Mouse (Mus musculus) hindbrain, embryonic 16.5 days (tissue): ENCODE data around the gene Atp1a2. TPM values are rescaled to one million over a fixed set of nuclear protein-coding genes. Genes with fewer than 3 reads are reported as not detected.

Experiments
- ATAC-seq: fragments of 200-750 bp; cut with Nextera tagmentation; 2 replicates; pipeline ENCODE4 v1.8.0; 2017; ENCODE audit warnings: moderate TSS enrichment, moderate library complexity
- H3K27ac ChIP-seq: fragments of 300-500 bp; sonication (generic); 2 replicates; pipeline ENCODE4 v1.5.1; 2014; ENCODE audit warnings: low read depth, mild to moderate bottlenecking, control low read depth, low read length, moderate library complexity
- H3K27me3 ChIP-seq: fragments of 300-500 bp; sonication (generic); replicated peaks from 2 replicates; pipeline ENCODE4 v1.6.1; 2014; ENCODE audit warnings: low read length; ENCODE audit not compliant: control insufficient read depth, insufficient read depth
- H3K36me3 ChIP-seq: fragments of 300-500 bp; sonication (generic); 2 replicates; pipeline ENCODE4 v1.6.1; 2014; ENCODE audit warnings: mild to moderate bottlenecking, low read length, moderate library complexity, mixed read lengths; ENCODE audit not compliant: control insufficient read depth, insufficient read depth
- H3K4me1 ChIP-seq: fragments of 300-500 bp; sonication (generic); 2 replicates; pipeline ENCODE4 v1.6.1; 2014; ENCODE audit warnings: low read depth, low read length; ENCODE audit not compliant: control insufficient read depth, insufficient read depth
- H3K4me2 ChIP-seq: fragments of 300-500 bp; sonication (generic); 2 replicates; pipeline ENCODE4 v1.6.1; 2014; ENCODE audit warnings: mild to moderate bottlenecking, low read length, control low read depth, moderate library complexity
- H3K4me3 ChIP-seq: fragments of 300-500 bp; sonication (generic); 2 replicates; pipeline ENCODE4 v1.5.1; 2014; ENCODE audit warnings: mild to moderate bottlenecking, low read length, control low read depth, moderate library complexity
- H3K9ac ChIP-seq: fragments of 300-500 bp; sonication (generic); 2 replicates; pipeline ENCODE4 v1.6.1; 2014; ENCODE audit warnings: low read depth, mild to moderate bottlenecking, control low read depth, low read length, moderate library complexity
- H3K9me3 ChIP-seq: fragments of 300-500 bp; sonication (generic); 2 replicates; pipeline ENCODE4 v1.6.1; 2014; ENCODE audit warnings: mild to moderate bottlenecking, low read length, moderate library complexity; ENCODE audit not compliant: control insufficient read depth
- WGBS: fragments of 180-500 bp; shearing (Covaris S2); extraction: QIAGEN DNeasy Blood & Tissue Kit; methylation state at CpG from one replicate; pipeline ENCODE4 v1.1.7; 2014; 5-methylcytosine and 5-hydroxymethylcytosine counted together
- polyA plus RNA-seq: library from polyadenylated mRNA; unstranded; fragments of >200 nt; fragmentation: Nextera tagmentation; extraction: Ambion mirVana; gene quantifications from 2 replicates; pipeline ENCODE4 v1.2.1, GENCODE M21; 2015

Atp1a2 gene
- polyA plus RNA-seq, 1 experiment from 2014 or later: 102 TPM

DNA sequence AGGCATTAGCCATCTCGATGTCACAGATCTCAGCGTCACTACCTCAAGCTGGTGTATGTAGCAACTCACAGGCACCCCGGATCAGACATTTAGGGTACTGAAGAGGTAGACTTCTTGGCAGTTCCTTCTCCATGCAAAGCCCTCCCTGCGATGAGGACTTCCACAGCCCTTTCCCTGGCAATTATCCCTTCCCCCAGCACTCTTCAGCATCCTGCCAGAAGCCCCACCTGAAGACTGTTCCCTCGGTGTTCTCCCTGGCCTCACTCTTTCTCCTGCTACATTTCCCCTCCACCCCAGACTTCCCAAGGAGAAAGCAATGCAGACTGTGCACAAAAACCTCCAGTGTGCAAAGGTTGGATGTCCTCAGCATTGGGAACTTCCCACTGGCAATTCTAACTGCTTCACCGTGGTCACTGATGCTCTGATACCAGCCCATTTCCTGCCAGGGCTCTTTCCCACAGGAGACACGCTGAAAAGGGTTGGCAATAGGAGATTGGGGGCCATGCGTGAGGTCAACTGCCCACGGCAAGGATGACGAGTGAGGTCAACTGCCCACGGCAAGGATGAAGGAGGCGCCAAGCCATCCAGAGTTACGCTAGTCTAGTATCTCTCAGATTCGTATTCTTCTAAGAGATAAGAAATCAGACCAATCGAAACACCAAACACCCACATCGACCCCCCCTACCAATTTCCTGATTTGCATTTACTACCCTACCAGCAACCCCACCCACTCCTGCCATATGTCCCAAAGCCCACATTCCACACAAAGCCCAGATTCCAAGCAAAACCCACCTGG lies 29.5 kb upstream of the Atp1a2 start:
- H3K36me3 ChIP-seq: no peaks in the 10 kb centered on the region
- 91% methylated on average over 16 of the region's 16 CpGs for WGBS
- no peak overlapping the region for H3K9ac ChIP-seq

DNA sequence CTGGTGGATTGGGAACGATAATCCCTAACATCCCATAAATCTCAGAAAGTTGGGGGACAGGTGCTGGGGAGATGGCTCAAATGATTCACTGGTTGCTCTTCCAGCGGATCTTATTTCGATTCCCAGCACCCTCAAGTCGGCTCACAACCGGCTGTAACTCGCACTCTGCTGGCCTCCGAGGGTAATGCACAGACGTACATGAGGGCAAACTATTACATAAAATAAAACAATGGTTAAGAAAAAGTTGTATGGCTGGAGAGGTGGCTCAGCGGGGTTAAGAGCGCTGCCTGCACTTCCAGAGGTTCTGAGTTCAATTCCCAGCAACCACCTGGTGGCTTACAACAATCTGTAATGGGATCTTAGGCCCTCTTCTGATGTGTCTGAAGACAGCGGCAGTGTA lies 28.8 kb upstream of the Atp1a2 start:
- H3K4me1 ChIP-seq: peaks cover 20% of the 10 kb centered on the region
- no peaks in the 10 kb centered on the region for H3K9me3 ChIP-seq
- H3K4me3 ChIP-seq: peak overlapping the region; percentile 53
- no peak for ATAC-seq
- no peak overlapping the region for H3K27ac ChIP-seq
- no peak overlapping the region for H3K9ac ChIP-seq
- H3K27me3 ChIP-seq: no peaks in the 10 kb centered on the region
- peak overlapping the region; percentile 87 for H3K4me2 ChIP-seq
- no peaks in the 10 kb centered on the region for H3K36me3 ChIP-seq
- 63% methylated on average over 11 of the region's 11 CpGs for WGBS

More for the DNA sequence above, 29.5 kb upstream of the Atp1a2 start:
- Histone ChIP-seq H3K27me3 (no peaks in the 10 kb centered on the region), H3K4me2 (no peak overlapping the region), H3K4me1 (peaks cover 20% of the 10 kb centered on the region), H3K4me3 (no peak overlapping the region), H3K9me3 (no peaks in the 10 kb centered on the region), H3K27ac (no peak overlapping the region)
- no peak for ATAC-seq

DNA sequence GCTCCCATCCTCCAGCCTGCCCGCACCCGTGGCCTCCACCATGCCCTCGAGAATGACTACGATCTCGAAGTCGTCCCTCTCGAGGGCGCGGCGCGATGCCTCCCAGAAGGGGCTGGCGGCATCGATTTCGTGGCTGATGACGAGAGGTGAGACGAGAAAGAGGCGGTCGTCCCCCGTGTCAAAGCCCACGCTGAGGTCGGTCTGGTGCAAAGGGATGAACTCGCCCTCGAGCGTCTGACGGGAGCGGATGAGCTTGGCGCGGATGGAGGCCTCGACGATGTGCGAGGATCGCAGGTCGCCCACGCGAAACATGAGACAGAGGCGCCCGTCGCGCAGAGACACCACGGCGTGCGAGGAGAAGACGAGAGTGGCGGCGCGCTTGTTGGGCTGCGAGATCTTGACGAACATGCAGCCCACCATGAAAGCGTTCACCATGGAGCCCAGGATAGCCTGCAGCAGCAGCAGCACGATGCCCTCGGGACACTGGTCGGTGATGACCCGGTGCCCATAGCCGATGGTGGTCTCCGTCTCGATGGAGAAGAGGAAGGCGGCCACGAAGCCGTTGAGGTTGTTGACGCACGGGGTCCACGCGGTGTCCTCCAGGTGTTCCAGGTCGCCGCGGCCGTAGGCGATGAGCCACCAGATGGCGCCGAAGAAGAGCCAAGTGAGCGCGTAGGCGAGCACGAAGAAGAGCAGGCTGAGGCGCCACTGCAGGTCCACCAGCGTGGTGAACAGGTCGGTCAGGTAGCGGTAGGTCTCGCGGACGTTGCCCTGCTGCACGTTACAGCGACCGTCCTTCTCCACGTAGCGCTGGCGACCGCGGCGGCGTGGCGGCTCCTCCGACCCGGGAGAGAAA lies 28.0 kb upstream of the Atp1a2 start:
- H3K27ac ChIP-seq: no peak overlapping the region
- no peaks in the 10 kb centered on the region for H3K9me3 ChIP-seq
- peak; percentile 76 for ATAC-seq
- no peaks in the 10 kb centered on the region for H3K27me3 ChIP-seq
- H3K9ac ChIP-seq: peak overlapping the region; percentile 70
- H3K36me3 ChIP-seq: no peaks in the 10 kb centered on the region
- peak overlapping the region; percentile 53 for H3K4me3 ChIP-seq
- peaks cover 20% of the 10 kb centered on the region for H3K4me1 ChIP-seq
- WGBS: 19% methylated on average over 94 of the region's 94 CpGs
- peak overlapping the region; percentile 87 for H3K4me2 ChIP-seq

DNA sequence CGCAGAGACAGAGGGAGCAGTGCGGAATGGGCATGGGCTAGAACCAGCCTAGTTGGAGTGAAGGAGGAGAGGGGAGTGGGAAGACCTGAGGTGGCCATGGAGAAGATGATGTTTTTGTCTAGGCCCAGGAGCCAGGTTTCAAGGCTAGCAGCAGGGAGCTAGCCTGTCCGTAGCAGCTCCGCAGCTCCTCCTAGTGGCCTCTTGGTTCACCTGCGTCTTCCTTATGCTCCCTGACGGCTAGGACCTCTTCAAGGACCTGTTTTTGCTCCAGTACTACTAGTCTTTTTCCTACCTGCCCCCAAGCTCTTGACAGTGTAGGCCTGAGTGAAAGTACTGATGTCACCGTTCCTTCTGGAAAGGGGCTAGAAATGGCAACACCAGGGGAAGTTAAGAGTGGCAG lies 26.9 kb upstream of the Atp1a2 start:
- H3K9me3 ChIP-seq: no peaks in the 10 kb centered on the region
- ATAC-seq: no peak
- no peak overlapping the region for H3K4me2 ChIP-seq
- H3K4me3 ChIP-seq: no peak overlapping the region
- WGBS: 14% methylated on average over 7 of the region's 7 CpGs
- peaks cover 18% of the 10 kb centered on the region for H3K4me1 ChIP-seq
- no peaks in the 10 kb centered on the region for H3K36me3 ChIP-seq
- no peaks in the 10 kb centered on the region for H3K27me3 ChIP-seq
- no peak overlapping the region for H3K27ac ChIP-seq
- no peak overlapping the region for H3K9ac ChIP-seq

DNA sequence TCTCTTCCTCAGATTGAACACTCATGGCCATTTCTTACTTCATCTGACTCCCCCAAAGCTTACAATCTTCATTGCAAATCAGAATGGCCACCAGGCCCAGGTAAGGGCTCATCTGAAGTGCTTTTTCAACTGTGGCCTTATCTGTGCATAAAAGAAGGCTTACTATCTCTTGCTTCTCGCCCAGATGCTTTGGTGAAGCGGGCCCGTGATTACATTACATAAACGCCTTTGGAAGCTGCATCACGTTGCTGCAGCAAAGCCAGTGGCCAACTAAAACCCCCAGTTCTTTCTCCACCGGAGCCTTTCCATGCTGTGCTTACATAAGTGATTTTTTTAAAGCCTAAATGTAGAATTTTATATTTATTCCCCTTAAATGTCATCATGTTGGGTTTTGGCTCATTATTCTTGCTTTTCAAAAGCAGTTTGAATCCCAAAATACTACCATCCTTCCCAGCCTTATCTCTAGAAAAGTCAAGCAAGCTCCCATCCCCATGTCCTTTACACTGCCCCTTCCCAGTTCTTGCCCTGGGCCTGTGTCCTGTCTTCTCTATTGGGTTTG lies 26.0 kb upstream of the Atp1a2 start:
- no peak overlapping the region for H3K4me2 ChIP-seq
- peaks cover 9% of the 10 kb centered on the region for H3K4me1 ChIP-seq
- no peaks in the 10 kb centered on the region for H3K9me3 ChIP-seq
- WGBS: 61% methylated on average over 6 of the region's 6 CpGs
- ATAC-seq: no peak
- H3K36me3 ChIP-seq: no peaks in the 10 kb centered on the region
- H3K9ac ChIP-seq: no peak overlapping the region
- no peaks in the 10 kb centered on the region for H3K27me3 ChIP-seq
- no peak overlapping the region for H3K4me3 ChIP-seq
- H3K27ac ChIP-seq: no peak overlapping the region

DNA sequence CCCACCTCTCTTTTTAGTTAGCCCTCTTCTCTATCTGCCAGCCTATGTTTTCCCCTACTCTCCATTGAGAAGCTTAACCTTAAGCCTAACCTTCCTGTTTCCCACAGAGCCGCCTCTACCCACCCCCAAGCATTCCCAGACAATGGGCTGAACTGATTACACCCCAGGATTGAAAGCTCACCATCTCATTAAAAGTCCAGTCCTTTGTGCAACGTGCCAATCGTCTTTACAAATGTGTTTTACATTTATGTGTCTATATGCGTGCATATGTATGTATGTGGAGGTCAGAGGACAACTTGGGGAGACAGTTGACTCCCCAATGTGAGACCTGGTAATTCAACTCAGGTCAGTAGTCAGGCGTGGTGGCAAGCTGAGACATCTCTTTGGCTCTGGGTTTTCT lies 25.4 kb upstream of the Atp1a2 start:
- WGBS: 25% methylated on average over 5 of the region's 5 CpGs
- Histone ChIP-seq H3K36me3 (no peaks in the 10 kb centered on the region; the same call in 1 of the 2 replicates), H3K4me3 (no peak overlapping the region), H3K4me2 (no peak overlapping the region), H3K27ac (no peak overlapping the region), H3K9ac (no peak overlapping the region), H3K9me3 (no peaks in the 10 kb centered on the region), H3K27me3 (no peaks in the 10 kb centered on the region), H3K4me1 (peaks cover 6% of the 10 kb centered on the region)
- no peak for ATAC-seq

DNA sequence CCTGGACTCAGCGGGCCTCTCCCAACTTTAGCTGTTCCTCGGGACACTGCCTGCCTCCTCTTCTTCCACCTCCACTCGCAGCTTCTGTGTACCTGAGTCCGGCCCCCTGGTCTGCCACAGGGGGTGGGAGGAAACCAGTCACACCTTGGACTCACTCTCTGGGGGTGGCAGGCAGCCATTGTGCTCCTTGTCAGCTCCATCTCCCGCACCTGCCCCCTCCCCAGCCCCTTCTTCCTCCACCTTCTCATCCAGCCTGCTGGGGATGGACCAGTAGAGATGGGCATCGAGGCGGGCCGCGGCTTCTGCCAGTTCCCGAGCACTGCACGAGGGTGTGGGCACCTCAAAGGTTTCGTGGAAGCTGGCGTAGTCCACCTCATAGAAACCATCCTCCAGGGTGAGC lies 24.9 kb upstream of the Atp1a2 start:
- no peak overlapping the region for H3K4me3 ChIP-seq
- WGBS: 60% methylated on average over 13 of the region's 13 CpGs
- ATAC-seq: no peak
- H3K27me3 ChIP-seq: no peaks in the 10 kb centered on the region
- peaks cover 7% of the 10 kb centered on the region; the same call in 1 of the 2 replicates for H3K4me1 ChIP-seq
- no peak overlapping the region for H3K4me2 ChIP-seq
- no peaks in the 10 kb centered on the region for H3K9me3 ChIP-seq
- H3K36me3 ChIP-seq: peaks cover 2% of the 10 kb centered on the region; the same call in 1 of the 2 replicates
- H3K9ac ChIP-seq: no peak overlapping the region
- no peak overlapping the region for H3K27ac ChIP-seq

DNA sequence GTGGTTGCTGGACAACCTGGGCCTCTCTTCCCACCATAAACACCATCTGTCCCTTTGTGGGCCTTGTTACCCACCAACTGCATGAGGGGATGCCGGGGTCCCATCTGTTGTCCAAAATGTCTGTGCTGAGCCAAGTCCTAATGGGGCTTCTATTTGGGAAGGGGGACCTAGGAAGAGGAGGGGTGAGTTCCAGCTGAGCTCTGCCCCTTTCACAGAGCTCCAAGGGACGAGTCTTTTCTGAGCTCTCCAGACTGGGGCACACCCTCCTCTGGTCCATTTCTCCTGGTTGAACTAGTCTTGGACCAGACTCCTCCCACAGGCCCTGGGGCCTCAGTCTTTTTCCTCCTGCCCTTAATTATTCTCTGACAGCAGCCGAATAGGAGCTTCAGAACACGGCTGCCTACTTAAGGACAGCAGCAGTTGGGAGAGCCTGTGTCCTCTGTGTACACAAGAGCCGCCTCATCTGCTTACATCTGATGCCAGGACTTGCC lies 22.1 kb upstream of the Atp1a2 start:
- Histone ChIP-seq H3K4me3 (no peak overlapping the region), H3K9ac (no peak overlapping the region), H3K27ac (peak overlapping the region; percentile 9; the same call in 1 of the 2 replicates), H3K9me3 (no peaks in the 10 kb centered on the region), H3K4me2 (no peak overlapping the region), H3K36me3 (peaks cover 2% of the 10 kb centered on the region; the same call in 1 of the 2 replicates), H3K27me3 (no peaks in the 10 kb centered on the region), H3K4me1 (peaks cover 11% of the 10 kb centered on the region; the same call in 1 of the 2 replicates)
- peak; percentile 44 for ATAC-seq
- WGBS: 19% methylated on average over 5 of the region's 5 CpGs
